Mouse (Mus musculus) ES-Bruce4 (cell line): ENCODE data around the gene Vars2. TPM values are rescaled to one million over a fixed set of nuclear protein-coding genes. Genes with fewer than 3 reads are reported as not detected.

ENCODE experiments used
- H3K27ac ChIP-seq: 2 replicates; pipeline ENCODE4 v1.5.1; 2012; ENCODE audit warnings: low read length, inconsistent platforms; ENCODE audit not compliant: insufficient read depth
- H3K27me3 ChIP-seq: 2 replicates; pipeline ENCODE4 v1.6.1; 2012; ENCODE audit warnings: mild to moderate bottlenecking, low read length, inconsistent platforms; ENCODE audit not compliant: control insufficient read depth, poor library complexity, insufficient read depth, severe bottlenecking
- H3K36me3 ChIP-seq: 2 replicates; pipeline ENCODE4 v1.6.1; 2012; ENCODE audit warnings: inconsistent platforms, mild to moderate bottlenecking, low read length, moderate library complexity; ENCODE audit not compliant: control insufficient read depth, poor library complexity, insufficient read depth, severe bottlenecking
- H3K4me1 ChIP-seq: one replicate; pipeline ENCODE4 v1.8.1; 2011; ENCODE audit warnings: low read length; ENCODE audit not compliant: control insufficient read depth, insufficient read depth
- H3K4me3 ChIP-seq: 2 replicates; pipeline ENCODE4 v1.5.1; 2011; ENCODE audit warnings: low read depth, mild to moderate bottlenecking, low read length
- H3K9ac ChIP-seq: 2 replicates; pipeline ENCODE4 v1.6.1; 2012; ENCODE audit warnings: low read depth, mild to moderate bottlenecking, inconsistent platforms; ENCODE audit not compliant: poor library complexity, severe bottlenecking
- H3K9me3 ChIP-seq: replicated peaks from 2 replicates; pipeline ENCODE4 v1.6.1; 2012; ENCODE audit warnings: mild to moderate bottlenecking, low read length, inconsistent platforms; ENCODE audit not compliant: control insufficient read depth, poor library complexity, insufficient read depth, severe bottlenecking
- CTCF ChIP-seq: IDR thresholded peaks from one replicate; pipeline ENCODE4 v1.8.1; 2011; ENCODE audit warnings: low read depth, low read length
- EP300 ChIP-seq: IDR thresholded peaks from 2 replicates; pipeline ENCODE4 v1.6.1; 2011; ENCODE audit warnings: low read depth, low read length; ENCODE audit not compliant: insufficient read depth
- POLR2A ChIP-seq: IDR thresholded peaks from one replicate; pipeline ENCODE4 v1.8.1; 2011; ENCODE audit warnings: low read length; ENCODE audit not compliant: insufficient read depth
- polyA plus RNA-seq: library from polyadenylated mRNA; stranded (reverse); fragments of >200 nt; gene quantifications from 2 replicates; pipeline ENCODE4 v1.2.4, GENCODE M21; 2011; ENCODE audit warnings: low read depth; ENCODE audit not compliant: missing spikeins, insufficient read depth, insufficient read length

The Vars2 gene
- polyA plus RNA-seq, 1 experiment: 35.2 TPM

- H3K4me3 ChIP-seq: no peak within 1 kb of the TSS
- TF ChIP-seq POLR2A (no peak), EP300 (no peak), CTCF (no peak)
Observed at GRCm38 (mm10) chr17:35643609-35644236, 23.7 kb downstream of the Vars2 start, which contains the start of gene Mucl3. Gene Mucl3 (minus strand): TSS chr17:35643695.

GRCm38 (mm10) chr17:35639352-35639751 lies 28.0 kb downstream of the Vars2 start:
- no peaks in the 10 kb centered on the region for H3K4me1 ChIP-seq
- TF ChIP-seq EP300 (no peak), CTCF (no peak), POLR2A (no peak)
- no peak overlapping the region for H3K27ac ChIP-seq
- no peak overlapping the region for H3K4me3 ChIP-seq
- no peaks in the 10 kb centered on the region for H3K36me3 ChIP-seq
- H3K27me3 ChIP-seq: no peaks in the 10 kb centered on the region
- no peaks in the 10 kb centered on the region for H3K9me3 ChIP-seq
- H3K9ac ChIP-seq: no peak overlapping the region

More at GRCm38 (mm10) chr17:35643609-35644236, 23.7 kb downstream of the Vars2 start, which contains the start of gene Mucl3:
- no peaks in the 10 kb centered on the region for H3K4me1 ChIP-seq
- no peaks in the 10 kb centered on the region for H3K9me3 ChIP-seq
- no peak within 1 kb of the TSS for H3K9ac ChIP-seq
- H3K36me3 ChIP-seq: no peaks in the 10 kb centered on the region
- H3K27ac ChIP-seq: no peak within 1 kb of the TSS
- no peaks in the 10 kb centered on the region for H3K27me3 ChIP-seq

GRCm38 (mm10) chr17:35638475-35639190 lies 28.8 kb downstream of the Vars2 start:
- no peaks in the 10 kb centered on the region for H3K4me1 ChIP-seq
- H3K27ac ChIP-seq: no peak overlapping the region
- no peak overlapping the region for H3K9ac ChIP-seq
- H3K36me3 ChIP-seq: no peaks in the 10 kb centered on the region
- H3K4me3 ChIP-seq: peak overlapping the region; percentile 59
- H3K9me3 ChIP-seq: no peaks in the 10 kb centered on the region
- H3K27me3 ChIP-seq: no peaks in the 10 kb centered on the region
- TF ChIP-seq POLR2A (no peak), EP300 (no peak), CTCF (no peak)

- no peak for TF ChIP-seq EP300
- peak; percentile 65 for TF ChIP-seq POLR2A
- H3K4me3 ChIP-seq: peak overlapping the region; percentile 44
- no peak overlapping the region for H3K27ac ChIP-seq
- H3K36me3 ChIP-seq: no peaks in the 10 kb centered on the region
- no peaks in the 10 kb centered on the region for H3K9me3 ChIP-seq
- 0 out of 2 replicates have a peak overlapping the region, but pooled peaks have one; percentile 4 for H3K9ac ChIP-seq
- H3K27me3 ChIP-seq: no peaks in the 10 kb centered on the region
- H3K4me1 ChIP-seq: peaks cover 2% of the 10 kb centered on the region
Observed at GRCm38 (mm10) chr17:35636363-35636762, 31.0 kb downstream of the Vars2 start.

GRCm38 (mm10) chr17:35635699-35636111 lies 31.7 kb downstream of the Vars2 start:
- 0 out of 2 replicates have a peak overlapping the region, but pooled peaks have one; percentile 5 for H3K27ac ChIP-seq
- H3K4me3 ChIP-seq: peak overlapping the region; percentile 87
- TF ChIP-seq CTCF (peak; percentile 70), EP300 (no peak)
- H3K9ac ChIP-seq: peak overlapping the region; percentile 56
- H3K4me1 ChIP-seq: peaks cover 2% of the 10 kb centered on the region
- H3K9me3 ChIP-seq: no peaks in the 10 kb centered on the region
- H3K27me3 ChIP-seq: no peaks in the 10 kb centered on the region
- H3K36me3 ChIP-seq: no peaks in the 10 kb centered on the region

- Histone ChIP-seq H3K27ac (no peak overlapping the region), H3K36me3 (no peaks in the 10 kb centered on the region), H3K9ac (no peak overlapping the region), H3K4me3 (no peak overlapping the region), H3K9me3 (no peaks in the 10 kb centered on the region), H3K27me3 (no peaks in the 10 kb centered on the region), H3K4me1 (peaks cover 2% of the 10 kb centered on the region)
- TF ChIP-seq CTCF: peak; percentile 34
- no peak for TF ChIP-seq POLR2A
Observed at GRCm38 (mm10) chr17:35635202-35635601, 32.2 kb downstream of the Vars2 start.
